Mouse (Mus musculus) myocyte (in vitro differentiated cells): ENCODE data around the gene Pecam1.

ENCODE experiments used
- MAX ChIP-seq: IDR thresholded peaks from one replicate; pipeline ENCODE4 v1.6.1; 2011; ENCODE audit warnings: low read depth, mild to moderate bottlenecking, control low read depth
- MYOD1 ChIP-seq, 3 experiments: IDR thresholded peaks; one replicate each; pipeline ENCODE4 v1.6.1; 2011; ENCODE audit warnings: control low read depth in 2 of 3, low read depth in 2 of 3, mild to moderate bottlenecking in 2 of 3, moderate library complexity in 1 of 3; ENCODE audit not compliant: insufficient read length in 2 of 3, control insufficient read depth in 1 of 3
- MYOG ChIP-seq, 3 experiments: IDR thresholded peaks; one replicate each; pipeline ENCODE4 v1.6.1; 2011; ENCODE audit warnings: control low read depth in 2 of 3, low read depth in 2 of 3, mild to moderate bottlenecking in 2 of 3; ENCODE audit not compliant: insufficient read length in 2 of 3, control insufficient read depth in 1 of 3, insufficient read depth in 1 of 3
- POLR2A ChIP-seq: IDR thresholded peaks from one replicate; pipeline ENCODE4 v1.6.1; 2011; ENCODE audit warnings: low read depth, mild to moderate bottlenecking, control low read depth, moderate library complexity; ENCODE audit not compliant: insufficient read length
- POLR2AphosphoS2 ChIP-seq: IDR thresholded peaks from one replicate; pipeline ENCODE4 v1.6.1; 2011; ENCODE audit warnings: low read depth, control low read depth; ENCODE audit not compliant: insufficient read length
- REST ChIP-seq: IDR thresholded peaks from one replicate; pipeline ENCODE4 v1.6.1; 2011; ENCODE audit warnings: mild to moderate bottlenecking, control low read depth, moderate library complexity; ENCODE audit not compliant: insufficient read depth, insufficient read length
- SRF ChIP-seq: IDR thresholded peaks from one replicate; pipeline ENCODE4 v1.6.1; 2011; ENCODE audit warnings: low read depth; ENCODE audit not compliant: control insufficient read depth, insufficient read length
- TCF12 ChIP-seq: IDR thresholded peaks from one replicate; pipeline ENCODE4 v1.6.1; 2011; ENCODE audit warnings: mild to moderate bottlenecking, control low read depth; ENCODE audit not compliant: poor library complexity, insufficient read depth, severe bottlenecking
- TCF3 ChIP-seq: IDR thresholded peaks from one replicate; pipeline ENCODE4 v1.6.1; 2011; ENCODE audit warnings: low read depth, control low read depth; ENCODE audit not compliant: insufficient read length
- USF1 ChIP-seq: IDR thresholded peaks from one replicate; pipeline ENCODE4 v1.6.1; 2011; ENCODE audit warnings: low read depth, mild to moderate bottlenecking, control low read depth, moderate library complexity

- TF ChIP-seq TCF12 (no peak), POLR2A (no peak), REST (no peak), MYOG (IDR thresholded peaks at IDR 0.05; ENCODE audit: control insufficient read depth in 1 of 3, insufficient read depth in 1 of 3, insufficient read length in 2 of 3, low read depth in 2 of 3) (no peak), TCF3 (no peak), POLR2AphosphoS2 (no peak), MAX (no peak), MYOD1 (IDR thresholded peaks at IDR 0.05; ENCODE audit: control insufficient read depth in 1 of 3, insufficient read length in 2 of 3, low read depth in 2 of 3) (no peak), SRF (no peak), USF1 (no peak)
Observed at GRCm38 (mm10) chr11:106665841-106666240, 84.6 kb downstream of the Pecam1 start.
